Mouse (Mus musculus): Measurements from ENCODE around the gene Trim9.

- TF ChIP-seq CTCF (IDR thresholded peaks at IDR 0.05; ENCODE audit: extremely low read depth, insufficient read depth, insufficient read length, insufficient replicate concordance): no peak
- no peak for TF ChIP-seq POLR2A (IDR thresholded peaks at IDR 0.05; ENCODE audit: low read depth, low read length)
These were observed 53.3 kb downstream of the Trim9 start for GRCm38 (mm10) chr12:70293927-70294684.
